Mouse (Mus musculus) testis, postnatal 14 days (tissue): Measurements from ENCODE around the gene Cobll1.

ENCODE experiments used
- DNase-seq: peaks from one replicate; pipeline ENCODE4 v3.0.0; 2021; ENCODE audit warnings: low spot score

Gene Cobll1

GRCm38 (mm10) chr2:65236644-65237043, 2.6 kb downstream of the Cobll1 start:
- no peak for DNase-seq

- DNase-seq = no peak
These were observed 6.3 kb downstream of the Cobll1 start for GRCm38 (mm10) chr2:65232756-65233535.

GRCm38 (mm10) chr2:65228426-65228825, 10.8 kb downstream of the Cobll1 start:
- DNase-seq = no peak

GRCm38 (mm10) chr2:65227898-65228290, 11.3 kb downstream of the Cobll1 start:
- DNase-seq = no peak

GRCm38 (mm10) chr2:65227154-65227897, 11.9 kb downstream of the Cobll1 start:
- no peak for DNase-seq

- DNase-seq = no peak
These were observed 12.7 kb downstream of the Cobll1 start for GRCm38 (mm10) chr2:65226494-65226893.

- no peak for DNase-seq
These were observed 15.1 kb downstream of the Cobll1 start for GRCm38 (mm10) chr2:65223956-65224735.

- no peak for DNase-seq
These were observed 16.2 kb downstream of the Cobll1 start for GRCm38 (mm10) chr2:65223012-65223411.

- no peak for DNase-seq
These were observed 17.6 kb downstream of the Cobll1 start for GRCm38 (mm10) chr2:65221646-65222045.

GRCm38 (mm10) chr2:65220563-65220962, 18.6 kb downstream of the Cobll1 start:
- DNase-seq = no peak

- no peak for DNase-seq
These were observed 19.6 kb downstream of the Cobll1 start for GRCm38 (mm10) chr2:65219375-65220135.

GRCm38 (mm10) chr2:65218318-65218717, 20.9 kb downstream of the Cobll1 start:
- DNase-seq = no peak

- no peak for DNase-seq
These were observed 21.5 kb downstream of the Cobll1 start for GRCm38 (mm10) chr2:65217677-65218076.

- DNase-seq = no peak
These were observed 23.0 kb downstream of the Cobll1 start for GRCm38 (mm10) chr2:65216163-65216562.

- no peak for DNase-seq
These were observed 24.6 kb downstream of the Cobll1 start for GRCm38 (mm10) chr2:65214556-65214955.

- no peak for DNase-seq
These were observed 25.5 kb downstream of the Cobll1 start for GRCm38 (mm10) chr2:65213675-65214074.

GRCm38 (mm10) chr2:65211620-65212019, 27.6 kb downstream of the Cobll1 start:
- DNase-seq = no peak

- DNase-seq = no peak
These were observed 31.5 kb downstream of the Cobll1 start for GRCm38 (mm10) chr2:65207750-65208149.

- no peak for DNase-seq
These were observed 35.5 kb downstream of the Cobll1 start for GRCm38 (mm10) chr2:65203699-65204098.

- DNase-seq = no peak
These were observed 39.5 kb downstream of the Cobll1 start for GRCm38 (mm10) chr2:65199706-65200105.

GRCm38 (mm10) chr2:65198605-65199004, 40.6 kb downstream of the Cobll1 start:
- DNase-seq = no peak

- no peak for DNase-seq
These were observed 42.2 kb downstream of the Cobll1 start for GRCm38 (mm10) chr2:65196994-65197393.
